Mouse (Mus musculus) right cerebral cortex, postnatal 25 days (tissue): ENCODE data around the gene Rars2.
A peak's percentile ranks its signal among the peaks of the same experiment; 100 is the strongest.

Source experiments
- DNase-seq: peaks from one replicate; pipeline ENCODE4 v3.0.0; 2022

Gene Rars2

DNA sequence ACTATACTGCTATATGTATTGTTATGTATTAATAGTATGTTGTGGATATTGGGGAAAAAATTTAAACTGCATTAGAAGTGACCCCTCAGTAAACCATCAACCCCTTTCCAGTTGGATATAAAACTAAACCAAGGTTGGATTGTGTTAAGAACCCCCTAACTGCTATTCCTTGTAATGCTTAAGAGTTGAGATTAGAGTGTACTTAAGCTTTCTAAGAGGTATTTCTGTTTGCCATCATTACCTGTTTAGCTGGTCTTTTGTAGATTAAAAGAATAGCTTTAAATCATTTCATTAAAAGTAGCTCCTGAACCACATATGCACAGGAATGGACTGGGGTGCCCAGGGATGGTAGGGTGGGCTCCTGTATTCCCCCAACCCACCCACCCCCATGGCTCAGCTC lies 30.0 kb downstream of the Rars2 start:
- no peak for DNase-seq

DNA sequence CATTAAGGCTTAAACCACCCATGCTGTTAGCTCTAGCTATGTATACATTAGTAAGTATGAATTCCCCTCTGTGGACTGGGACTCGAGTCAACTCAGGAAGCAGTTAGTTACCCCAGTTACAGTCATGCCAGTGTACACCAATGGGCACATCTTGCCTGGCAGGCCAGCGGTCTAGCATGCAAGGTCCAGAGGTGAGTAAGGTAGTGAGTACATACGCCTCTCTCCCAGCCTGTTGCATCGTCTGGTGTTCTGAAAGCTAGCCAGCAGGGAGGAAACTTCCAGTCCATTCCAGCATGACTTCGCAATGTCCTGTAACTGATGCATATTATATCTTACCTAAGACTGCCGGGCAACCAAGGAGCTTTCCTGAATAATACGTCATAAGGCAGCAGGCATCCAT lies 38.4 kb downstream of the Rars2 start:
- DNase-seq, result no peak

DNA sequence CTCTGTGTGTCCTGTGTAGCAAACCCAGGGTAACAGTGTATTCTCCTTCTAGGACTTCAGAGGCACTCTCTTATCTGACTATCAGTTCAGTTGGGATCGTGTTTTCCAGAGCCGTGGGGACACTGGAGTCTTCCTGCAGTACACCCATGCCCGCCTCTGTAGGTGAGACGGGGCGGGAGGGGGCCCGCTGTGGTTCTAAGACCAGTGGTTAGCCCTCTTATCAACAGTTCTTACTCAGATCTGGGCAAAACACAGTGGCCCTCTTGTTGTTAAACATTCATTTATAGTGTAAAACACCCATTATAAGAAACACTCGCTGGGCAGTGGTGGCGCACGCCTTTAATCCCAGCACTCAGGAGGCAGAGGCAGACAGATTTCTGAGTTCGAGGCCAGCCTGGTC lies 41.3 kb downstream of the Rars2 start:
- DNase-seq, result no peak

DNA sequence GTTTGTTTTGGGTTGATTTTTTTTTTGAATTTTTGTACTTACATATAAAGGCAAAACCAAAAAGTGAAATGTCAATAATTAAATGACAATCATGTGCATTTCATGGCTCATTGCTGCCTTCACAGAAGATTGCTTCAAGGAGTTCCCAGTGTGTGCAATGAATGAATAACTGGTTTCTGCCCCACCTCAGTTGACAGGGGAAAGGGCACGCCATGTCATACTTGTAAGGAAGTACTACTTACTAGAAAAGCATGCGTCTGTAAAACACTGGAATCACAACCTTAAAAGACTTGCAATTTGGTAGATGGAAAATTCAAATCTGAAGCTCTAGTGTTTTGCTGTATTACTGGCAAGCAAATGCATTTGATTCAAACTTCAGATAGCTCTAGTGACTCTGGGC lies 44.3 kb downstream of the Rars2 start:
- DNase-seq, result no peak

DNA sequence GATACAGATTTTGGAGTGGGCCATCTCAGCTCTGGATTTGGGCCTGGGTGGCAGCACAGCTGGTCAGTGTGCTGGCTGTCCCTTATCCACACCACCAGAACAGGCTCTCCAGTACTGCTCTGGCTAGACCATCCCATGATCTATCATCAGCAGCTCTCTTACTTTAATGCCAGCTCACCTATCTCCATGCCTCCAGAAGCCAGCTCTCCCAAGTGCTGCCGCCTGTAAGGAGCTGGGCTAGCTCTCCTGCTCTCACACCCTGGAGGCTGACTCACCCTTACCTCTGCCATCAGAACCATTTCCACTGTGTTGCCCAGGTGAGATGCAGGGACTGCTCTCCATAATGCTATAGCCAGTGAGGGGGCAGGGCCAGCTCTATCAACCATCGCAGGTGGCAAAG lies 46.8 kb downstream of the Rars2 start:
- DNase-seq, result no peak

DNA sequence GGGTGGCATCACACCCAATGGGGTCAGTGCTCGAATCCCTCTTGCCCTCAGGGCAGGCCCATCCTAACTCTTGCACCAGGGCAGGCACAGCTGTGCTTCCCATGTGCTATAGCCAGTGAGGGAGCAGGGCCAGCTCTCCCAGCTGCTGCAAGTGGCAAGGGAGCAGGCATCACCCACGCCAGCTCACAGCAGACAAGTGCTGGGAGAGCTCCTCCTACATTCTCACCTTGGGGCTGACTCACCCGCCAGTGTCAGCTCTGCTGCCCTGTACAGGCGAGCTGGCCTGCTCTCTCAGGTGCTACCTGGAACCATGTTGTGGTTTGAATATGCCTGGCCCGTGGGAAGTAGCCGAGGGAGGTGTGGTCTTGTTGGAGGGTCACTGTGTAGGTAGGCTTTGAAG lies 47.2 kb downstream of the Rars2 start:
- peak; percentile 22 for DNase-seq

DNA sequence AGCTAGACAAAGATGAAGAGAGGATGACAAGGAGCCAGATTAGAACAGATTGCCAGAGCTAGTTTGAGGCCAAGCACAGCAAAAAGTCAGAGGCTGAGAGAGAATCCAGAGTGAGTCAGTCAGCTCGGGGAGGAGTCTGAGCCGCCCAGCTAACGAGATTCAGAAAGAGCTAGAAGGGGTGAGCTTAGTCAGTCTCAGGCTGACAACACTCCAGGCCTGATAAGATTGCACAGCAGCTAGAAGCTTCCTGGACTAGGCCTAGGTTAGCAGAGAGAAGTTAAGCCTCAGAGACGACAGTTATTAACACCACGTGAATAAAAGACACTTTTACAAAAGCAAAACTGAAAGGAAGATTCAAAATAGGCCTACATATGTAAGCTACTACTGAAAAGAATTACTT lies 53.2 kb downstream of the Rars2 start:
- no peak for DNase-seq

DNA sequence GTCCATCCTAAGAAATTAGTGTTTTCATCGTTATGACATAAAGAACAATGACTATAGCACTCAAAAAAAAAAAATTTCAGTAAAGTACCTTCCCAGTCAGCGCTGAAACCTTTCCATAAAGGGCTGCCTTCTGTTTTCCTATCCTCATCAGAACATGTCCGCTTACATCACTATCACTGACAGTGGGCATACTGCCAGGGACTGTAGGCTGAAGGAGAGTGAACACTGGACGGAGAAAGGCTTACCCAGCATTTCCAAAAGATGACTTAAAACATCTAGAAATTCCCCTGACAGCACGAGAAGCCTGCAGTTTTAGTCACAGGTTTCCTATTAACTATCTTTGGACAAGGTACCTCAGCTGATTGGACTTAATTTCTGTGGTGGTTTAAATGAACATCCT lies 59.0 kb downstream of the Rars2 start:
- DNase-seq, result no peak

DNA sequence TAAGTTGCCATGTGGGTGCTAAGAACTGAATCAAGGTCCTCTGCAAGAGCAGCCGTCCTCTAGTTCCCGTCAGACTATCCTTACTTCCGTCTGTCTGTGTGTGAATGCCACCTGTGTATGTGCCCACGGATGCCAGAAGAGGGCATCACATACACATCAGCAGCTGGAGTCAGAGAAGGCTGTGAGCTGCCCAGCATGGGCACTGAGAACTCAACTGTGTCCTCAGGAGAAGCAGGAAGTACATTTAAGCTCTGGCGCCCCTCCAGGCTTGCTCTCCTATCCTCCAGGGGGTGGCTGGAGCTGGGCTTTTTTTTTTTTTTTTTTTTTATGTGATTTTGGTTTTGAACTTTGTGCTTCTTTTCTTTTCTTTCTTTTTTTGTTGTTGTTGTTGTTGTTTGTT lies 65.8 kb downstream of the Rars2 start:
- DNase-seq, result no peak

DNA sequence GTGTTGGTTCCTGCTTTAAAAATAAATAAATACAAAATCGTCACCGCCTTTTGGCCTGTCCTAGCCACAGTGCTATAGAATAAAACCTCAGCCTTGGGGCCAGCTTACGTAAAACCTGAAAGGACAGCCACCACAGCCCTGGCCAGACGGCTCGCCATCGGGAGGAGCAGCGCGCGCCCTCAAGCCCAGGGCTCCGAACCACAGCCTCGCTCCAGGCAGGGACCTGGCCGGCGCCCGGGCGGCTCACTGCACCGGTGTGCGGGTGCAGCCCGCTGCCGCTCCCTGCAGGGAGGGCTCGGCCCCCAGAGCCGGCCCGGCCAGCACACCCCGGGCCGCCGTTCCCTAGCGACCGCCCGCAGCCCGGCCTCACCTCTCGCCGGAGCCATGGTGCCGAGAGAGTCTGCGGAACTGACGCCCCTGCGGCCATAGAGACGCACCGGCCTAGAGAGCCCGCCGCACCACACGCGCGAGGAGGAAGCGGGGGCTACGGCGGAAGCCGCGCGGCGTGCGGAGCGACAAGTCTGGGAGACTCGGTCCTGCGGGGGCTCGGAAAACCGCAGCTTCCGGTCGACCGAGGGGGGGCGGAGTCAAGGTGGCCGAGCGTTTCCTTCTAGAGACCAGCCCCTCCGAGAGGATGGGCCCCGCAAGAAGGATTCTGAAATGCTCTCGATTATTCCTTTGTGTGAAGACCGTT lies 72.3 kb downstream of the Rars2 start, which contains the start of gene Slc35a1:
Slc35a1 (minus strand) TSS at position 565 of the 694 bp plus-strand sequence.
- DNase-seq, result peak; percentile 97

DNA sequence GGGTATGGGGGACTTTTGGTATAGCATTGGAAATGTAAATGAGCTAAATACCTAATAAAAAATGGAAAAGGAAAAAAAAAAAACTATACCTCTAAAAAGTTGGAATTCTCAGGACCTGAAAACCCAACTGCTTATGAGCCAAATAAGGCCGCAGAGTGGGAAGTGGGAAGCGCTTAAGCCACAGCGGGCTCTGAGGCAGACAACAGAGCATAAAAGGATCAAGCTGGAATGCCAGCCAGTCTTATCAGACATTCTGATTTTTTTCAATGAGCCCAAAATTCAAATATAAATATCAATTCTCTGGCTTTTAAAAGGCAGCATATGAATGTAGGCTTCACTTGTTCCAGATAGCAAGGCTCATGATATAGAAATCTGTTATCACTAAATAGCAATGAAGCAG lies 73.3 kb downstream of the Rars2 start:
- no peak for DNase-seq

DNA sequence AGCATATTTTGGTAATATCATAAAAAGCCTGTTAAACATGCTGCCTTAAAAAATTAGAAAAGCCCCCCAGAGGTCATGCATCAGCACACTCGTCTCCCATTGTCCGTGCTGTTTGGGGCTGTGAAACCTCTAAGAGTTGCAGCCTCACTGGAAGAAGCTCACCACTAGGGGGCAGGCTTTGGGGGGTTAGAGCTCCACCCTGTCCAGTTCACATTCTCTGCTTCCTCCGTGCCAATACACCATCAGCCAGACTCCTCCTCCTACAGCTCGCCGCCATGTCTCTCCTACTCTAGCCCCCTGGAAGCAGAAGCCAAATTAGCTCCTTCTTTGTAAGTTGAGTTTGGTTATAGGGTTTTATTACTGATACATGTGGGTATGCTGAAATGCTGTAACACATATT lies 86.8 kb downstream of the Rars2 start:
- no peak for DNase-seq

DNA sequence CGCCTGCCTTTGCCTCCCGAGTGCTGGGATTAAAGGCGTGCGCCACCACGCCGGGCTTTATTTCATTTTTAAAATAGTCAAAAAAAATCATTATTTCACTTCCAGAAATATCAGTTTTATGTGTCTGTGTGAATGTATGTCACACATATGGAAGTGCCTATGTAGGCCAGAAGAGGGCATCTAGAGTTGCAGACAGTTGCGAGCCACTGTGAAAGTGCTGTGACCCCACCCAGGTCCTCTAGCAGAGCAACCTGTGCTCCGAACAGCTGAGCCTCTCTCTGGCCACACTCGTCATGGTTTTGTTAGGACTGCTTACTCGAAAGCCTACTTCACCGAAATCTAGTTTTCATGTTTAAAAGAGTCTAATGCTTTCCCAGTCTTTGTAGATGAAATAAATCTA lies 87.5 kb downstream of the Rars2 start:
- no peak for DNase-seq

DNA sequence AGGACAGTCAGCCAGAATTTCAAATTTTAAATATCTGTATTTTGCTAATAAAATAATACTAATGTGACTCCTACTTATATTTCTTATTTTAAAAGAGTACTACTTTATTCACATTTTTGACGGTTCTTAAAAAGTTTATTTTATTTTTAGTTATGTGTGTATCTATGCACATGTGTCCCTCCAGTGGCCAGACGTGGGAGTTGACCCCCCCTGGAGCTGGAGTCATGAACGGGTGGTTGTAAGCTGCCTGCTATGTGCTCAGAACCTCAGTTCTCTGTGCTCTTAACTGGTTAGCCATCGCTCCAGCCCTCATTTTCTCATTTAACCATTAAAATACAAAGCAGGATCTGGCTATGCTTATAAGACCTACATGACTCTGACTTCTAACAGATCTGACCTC lies 88.3 kb downstream of the Rars2 start:
- DNase-seq, result no peak

DNA sequence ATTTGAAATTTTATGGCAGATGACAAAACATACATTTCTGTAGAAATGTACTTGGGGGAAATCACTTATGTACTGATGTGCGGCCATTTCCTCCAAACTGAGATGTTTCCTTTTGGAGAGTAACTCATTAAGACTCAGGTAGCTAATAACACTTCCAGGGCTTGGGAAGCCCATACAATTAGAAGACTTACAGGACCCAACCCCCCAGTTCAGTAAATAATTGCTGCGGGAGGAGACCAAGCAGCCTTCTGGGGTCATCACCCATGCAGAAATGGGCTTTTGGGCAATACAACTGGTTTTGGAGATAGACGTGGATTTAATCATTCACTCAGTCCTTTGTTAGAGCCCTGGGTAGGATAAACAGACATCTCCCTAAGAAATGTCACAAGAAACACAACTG lies 92.5 kb downstream of the Rars2 start:
- no peak for DNase-seq

DNA sequence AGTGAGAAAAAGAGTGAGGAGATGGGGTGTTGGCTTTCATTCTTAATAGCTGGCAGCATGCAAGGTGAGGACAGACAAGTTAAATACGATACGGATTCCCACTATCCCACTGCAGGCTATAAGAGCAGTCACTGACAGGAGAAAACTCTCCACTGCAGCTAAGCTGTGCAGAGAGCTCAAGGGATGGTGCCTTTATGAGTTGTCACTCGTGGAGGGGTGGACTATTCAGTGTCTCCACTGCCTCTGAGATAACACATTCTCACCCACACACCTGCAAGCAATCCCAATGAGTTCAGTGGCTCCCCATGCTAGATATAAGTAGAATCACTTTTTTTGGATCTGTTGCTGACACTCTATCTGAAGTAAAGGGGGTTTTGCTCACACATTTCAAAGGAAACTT lies 93.4 kb downstream of the Rars2 start:
- DNase-seq, result no peak
